Mouse (Mus musculus): ENCODE results near the gene Golga1.

Gene Golga1

DNA sequence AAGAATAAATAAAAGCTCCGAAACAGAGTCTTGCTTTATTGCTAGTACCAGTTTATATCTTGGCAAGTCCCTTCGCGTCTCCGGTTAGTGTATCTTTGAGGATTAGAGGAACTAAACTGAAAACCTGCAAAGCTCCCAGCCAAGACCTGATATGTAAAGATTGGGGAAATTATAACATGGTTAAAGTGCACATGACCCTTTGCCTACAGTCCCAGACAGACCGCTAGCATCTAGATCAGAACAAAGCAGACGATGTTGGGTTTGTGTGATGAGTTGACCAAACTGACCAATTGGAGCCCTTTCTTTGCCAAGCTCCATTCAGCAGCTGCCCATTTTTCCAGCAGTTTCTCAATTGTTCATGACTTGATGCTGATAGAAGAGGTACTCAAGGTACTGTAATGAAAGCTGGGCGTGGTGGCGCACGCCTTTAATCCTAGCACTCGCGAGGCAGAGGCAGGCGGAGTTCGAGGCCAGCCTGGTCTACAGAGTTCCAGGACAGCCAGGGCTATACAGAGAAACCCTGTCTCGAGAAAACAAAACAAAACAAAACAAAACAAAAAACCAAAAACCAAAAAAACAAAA is 59.1 kb downstream of the Golga1 start:
- in situ Hi-C loops (cut with MboI), result no loop called here

DNA sequence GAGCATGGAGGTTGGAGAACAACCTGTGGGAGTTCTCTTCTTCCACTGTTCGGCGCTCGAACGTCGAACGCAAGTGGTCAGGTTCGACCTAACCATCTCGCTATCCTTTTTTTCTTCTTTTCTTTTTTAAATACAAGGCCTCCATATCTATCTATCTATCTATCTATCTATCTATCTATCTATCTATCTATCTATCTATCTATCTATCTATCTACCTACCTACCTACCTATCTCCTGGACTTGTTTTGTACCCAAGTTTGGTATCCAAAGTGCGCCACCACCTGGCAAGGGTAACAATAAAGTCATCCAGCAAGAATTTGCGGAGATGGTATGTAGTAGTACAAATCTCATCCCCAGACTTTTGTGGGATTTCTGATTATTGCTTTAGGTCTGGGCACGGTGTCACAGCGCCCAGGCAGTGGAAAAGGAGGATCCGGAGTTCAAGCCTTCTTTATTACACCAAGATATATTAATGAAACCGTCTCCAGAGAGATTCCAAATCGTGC is 59.7 kb downstream of the Golga1 start, which contains the start of gene Rpl35:
Gene Rpl35, minus strand, starts transcription at position 51 of the 506 bp plus-strand sequence.
- in situ Hi-C loops (cut with MboI), result no loop called here

DNA sequence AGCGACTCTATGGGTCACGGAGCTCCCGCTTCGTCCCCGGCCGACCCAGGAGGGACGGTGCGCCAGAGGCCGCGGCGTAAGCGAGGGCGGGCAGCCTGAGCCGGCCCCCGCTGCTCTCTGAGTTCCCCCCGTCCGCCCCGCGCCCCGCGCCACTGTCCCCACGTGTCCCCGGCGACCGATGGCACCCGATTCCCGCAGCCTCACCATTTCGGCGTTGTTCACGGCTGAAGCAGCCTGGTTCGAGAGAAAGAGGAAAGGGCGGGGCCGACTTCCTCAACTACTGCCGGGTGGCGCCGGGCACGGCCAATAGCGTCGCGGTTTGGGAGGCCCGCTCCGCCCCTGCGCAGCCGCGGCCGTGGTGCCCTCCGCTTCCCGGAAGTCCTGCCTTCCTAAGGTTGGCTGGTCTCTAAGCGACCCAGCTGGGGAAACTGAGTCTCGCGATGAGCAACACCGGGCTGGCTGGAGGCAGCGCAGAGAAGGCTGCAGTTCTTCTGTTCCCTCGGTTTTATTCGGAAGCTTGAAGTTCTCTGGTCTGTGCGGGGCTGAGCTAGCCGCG is 60.4 kb downstream of the Golga1 start, which contains the start of gene Arpc5l:
Gene Arpc5l, plus strand, starts transcription at position 469 of the 556 bp plus-strand sequence.
- in situ Hi-C loops (cut with MboI), result no loop called here

DNA sequence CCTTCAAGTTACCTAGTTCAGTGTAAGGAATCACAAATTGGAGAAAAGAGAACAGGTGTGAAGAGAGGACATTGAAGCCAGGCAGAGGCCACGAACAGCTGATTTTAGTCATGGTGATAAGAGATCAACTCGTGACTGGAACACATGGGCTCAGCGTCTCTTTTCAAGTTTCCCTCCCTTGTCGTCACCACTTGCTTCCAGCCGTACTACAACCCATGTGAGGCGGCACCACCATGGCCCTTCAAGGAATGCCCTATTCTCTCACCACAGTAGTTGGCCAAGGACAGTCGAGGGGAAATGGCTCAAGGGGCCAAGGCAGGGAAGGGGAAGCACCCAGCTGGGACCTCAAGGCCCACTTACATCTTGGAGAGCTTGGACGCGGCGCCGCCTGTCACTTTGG is 61.0 kb downstream of the Golga1 start:
- in situ Hi-C loops (cut with MboI), result no loop called here

DNA sequence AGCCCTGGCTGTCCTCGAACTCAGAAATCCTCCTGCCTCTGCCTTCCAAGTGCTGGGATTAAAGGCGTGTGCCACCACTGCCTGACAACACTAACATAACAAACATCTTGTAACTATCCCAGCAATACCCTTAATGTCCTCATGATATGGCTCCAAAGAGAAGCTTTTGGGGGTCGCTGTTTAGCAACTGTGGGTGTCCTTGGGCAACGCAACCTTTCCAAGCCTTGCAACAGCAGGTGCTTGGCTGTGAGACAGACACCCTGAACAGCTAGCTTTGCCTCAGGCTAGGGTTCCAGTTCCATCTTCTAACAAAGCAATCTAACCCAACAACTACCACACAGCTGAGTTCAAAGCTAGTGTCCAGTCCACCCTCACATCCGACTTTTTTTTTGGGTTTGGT is 61.8 kb downstream of the Golga1 start:
- in situ Hi-C loops (cut with MboI), result no loop called here

DNA sequence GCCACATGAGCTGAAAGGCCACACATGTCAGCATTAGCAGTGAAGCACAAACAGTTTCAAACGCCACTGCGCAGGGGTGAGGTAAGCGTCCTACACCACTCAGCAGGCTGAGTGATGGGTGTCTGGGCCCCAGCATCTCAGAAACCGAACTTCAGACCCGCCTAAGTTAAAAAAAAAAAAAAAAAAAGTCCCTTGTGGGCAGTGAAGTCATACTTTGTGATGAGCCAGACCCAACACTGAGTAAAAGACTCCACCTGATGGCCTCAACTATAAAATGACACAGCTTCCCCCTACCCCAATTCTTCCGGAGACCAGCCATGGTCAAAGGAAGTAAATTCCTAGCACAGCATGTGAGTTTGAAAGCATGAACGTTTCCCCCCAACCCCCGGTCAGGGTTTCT is 62.2 kb downstream of the Golga1 start:
- in situ Hi-C loops (cut with MboI), result no loop called here

DNA sequence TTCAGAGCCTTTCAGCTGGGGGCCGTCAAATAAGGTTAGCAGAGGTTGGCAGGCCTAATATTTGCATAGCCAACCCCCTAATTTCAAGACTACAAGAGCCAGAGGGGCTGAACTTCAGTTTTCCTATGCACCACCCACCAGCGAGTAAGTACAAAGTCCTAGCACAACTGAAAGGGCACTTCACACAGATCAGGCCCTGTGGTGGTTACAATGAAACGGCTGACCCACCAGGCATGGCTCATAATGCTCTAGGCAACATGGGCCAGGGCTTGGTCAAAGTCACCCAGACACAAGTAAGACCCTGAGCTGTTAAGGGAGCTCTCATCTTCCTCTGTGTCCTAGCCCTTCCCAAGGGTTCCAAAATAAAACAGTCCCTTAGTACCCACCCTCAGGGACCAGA is 63.5 kb downstream of the Golga1 start:
- in situ Hi-C loops (cut with MboI), result no loop called here

DNA sequence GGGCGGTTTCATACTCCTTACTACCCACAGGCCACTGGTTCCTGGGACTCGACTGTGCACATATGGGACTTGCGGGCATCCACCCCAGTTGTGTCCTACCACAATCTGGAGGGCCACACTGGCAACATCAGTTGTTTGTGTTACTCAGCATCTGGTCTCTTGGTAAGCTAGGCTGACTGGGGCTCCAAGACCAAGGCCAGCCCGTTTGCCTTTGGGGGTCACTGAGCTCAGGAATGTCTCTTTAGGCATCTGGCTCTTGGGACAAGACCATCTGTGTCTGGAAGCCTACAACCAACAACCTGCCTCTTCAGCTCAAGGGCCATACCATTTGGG is 64.8 kb downstream of the Golga1 start:
- in situ Hi-C loops (cut with MboI), result no loop called here

DNA sequence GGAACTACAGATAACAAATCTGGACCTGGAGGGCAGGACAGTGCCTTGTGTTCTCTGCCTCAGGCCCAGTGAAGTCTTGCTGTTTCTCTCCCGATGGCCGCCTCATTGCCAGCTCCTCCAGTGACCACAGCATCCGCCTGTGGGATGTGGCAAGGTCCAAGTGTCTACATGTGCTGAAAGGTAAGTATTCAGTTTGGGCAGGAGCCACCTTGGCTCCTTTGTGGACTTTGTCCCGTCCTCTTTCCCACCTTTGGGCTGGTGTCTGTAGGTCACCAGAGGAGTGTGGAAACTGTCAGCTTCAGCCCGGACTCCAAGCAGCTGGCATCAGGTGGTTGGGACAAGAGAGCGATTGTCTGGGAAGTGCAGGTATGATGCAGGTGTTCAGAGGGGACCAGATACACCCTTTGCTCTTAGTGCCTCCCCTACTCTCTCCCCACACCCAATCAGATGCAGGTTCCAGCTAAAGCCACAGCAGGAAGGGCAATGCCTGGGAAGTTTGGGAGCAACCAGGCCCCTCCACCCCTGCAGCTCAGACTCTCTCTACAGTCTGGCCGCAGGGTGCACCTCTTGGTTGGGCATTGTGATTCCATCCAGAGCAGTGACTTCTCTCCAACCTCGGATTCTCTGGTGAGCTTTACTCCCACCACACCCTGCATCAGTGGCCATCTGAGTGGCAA is 65.3 kb downstream of the Golga1 start:
- in situ Hi-C loops (cut with MboI), result loop anchor here (5.0 kb wide), 1 partner anchor 73 kb away; the partner anchor contains the start of gene Nr6a1

DNA sequence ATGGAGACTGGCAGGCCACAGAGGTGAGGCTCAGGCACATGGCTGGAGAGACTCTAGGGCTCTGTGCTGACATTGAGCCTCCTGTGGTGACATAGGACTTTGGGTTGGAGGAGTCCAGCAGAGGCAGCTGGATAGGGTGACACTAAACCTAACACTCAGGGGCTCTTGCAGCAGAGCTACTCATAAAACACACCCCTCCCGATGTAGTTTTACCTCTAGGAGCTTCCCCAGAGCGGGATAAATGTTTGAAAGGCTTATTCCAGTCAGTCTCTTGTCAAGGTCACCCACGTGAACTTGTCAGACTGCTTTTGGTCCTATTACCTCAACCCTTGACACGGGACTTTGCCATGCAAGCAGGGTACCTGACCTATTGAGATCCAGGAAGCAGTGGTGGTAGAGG is 66.0 kb downstream of the Golga1 start:
- in situ Hi-C loops (cut with MboI), result loop anchor here (5.0 kb wide), 1 partner anchor 72 kb away; the partner anchor contains the start of gene Nr6a1

DNA sequence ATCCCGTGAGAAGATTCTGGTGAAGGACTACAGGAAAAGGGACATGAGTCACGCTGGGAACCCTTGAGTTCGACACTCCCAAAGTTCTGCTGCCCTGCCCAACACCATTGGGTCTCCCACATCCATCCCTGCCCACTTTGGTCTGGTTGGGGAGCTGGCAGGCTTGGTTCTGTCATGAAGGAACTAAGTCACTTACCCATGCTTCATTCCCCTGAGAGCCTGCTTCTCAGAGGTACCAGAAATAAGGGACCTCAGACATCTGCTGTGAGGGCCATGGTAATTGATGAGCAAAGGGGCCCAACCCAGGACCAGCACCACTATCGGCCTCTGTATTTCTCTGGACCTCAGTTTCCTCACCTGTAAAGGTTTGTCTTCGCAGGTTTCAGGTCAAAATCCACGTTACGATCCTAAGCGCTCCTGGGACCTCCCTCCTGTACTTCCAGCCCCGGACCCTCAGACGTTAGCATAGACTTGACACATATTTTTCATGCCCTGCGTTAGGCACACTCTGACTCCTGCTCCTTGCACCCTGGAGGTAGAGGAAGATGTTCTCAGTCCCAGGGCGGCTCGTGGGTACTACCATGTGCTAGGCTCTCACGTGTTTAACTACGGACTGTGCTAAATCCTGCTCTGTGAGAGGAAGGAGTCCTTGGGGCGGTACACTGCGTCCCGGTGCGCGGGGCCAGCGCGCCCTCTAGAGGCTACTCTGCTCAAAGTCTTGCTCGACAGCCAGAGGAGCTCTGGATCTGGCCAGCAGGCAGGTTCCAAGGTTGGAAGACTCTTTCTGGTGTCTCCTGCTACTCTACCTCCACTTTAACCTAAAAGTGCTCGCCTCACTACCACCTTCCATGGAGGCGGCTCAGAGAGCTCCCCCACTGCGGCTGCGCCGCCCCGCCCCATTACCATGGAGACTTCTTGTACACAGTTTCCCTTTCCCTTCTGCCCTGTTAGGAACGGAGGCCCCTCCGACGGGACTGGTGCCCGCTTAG is 67.7 kb downstream of the Golga1 start, which contains the start of gene Wdr38:
Gene Wdr38, plus strand, starts transcription at position 91 of the 989 bp plus-strand sequence.
- in situ Hi-C loops (cut with MboI), result loop anchor here (5.0 kb wide), 1 partner anchor 70 kb away; the partner anchor contains the start of gene Nr6a1

DNA sequence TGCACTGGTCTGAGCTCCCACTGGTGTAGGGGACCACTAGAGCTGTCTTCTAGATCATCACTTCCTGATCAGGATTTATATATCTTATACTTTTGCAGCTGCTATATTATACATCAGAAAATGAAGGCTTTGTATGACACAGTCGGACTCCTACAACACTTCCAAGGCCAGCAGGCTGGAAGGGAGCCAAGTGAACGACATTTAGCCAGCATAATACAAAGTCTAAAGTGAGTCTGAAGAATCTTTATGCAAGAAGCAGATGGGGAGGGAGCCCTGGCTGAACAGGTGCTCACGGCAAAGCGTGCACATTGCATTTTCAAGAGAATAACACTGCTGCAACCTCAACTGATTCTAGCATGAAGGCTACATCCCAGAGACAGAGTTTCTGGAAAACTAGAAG is 72.9 kb downstream of the Golga1 start:
- in situ Hi-C loops (cut with MboI), result no loop called here

DNA sequence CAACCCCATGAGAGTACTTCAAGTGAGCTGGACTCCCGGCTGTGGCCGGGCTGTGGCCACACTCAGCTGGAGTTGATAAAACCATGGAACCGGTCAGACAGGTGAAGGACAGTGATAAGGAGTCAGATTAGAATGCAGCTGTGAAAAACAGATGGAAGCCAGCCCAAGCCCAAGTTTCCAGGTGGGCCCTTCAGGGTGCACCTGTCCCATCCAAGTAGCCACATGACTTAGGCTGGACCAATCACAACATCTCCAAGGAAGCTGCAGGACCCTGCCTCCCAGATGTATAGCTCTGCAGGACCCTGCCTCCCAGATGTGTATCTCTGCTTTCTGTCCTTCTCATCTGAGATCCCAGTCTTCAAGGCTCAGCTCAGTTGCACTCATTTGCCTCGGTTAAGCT is 73.3 kb downstream of the Golga1 start:
- in situ Hi-C loops (cut with MboI), result no loop called here

DNA sequence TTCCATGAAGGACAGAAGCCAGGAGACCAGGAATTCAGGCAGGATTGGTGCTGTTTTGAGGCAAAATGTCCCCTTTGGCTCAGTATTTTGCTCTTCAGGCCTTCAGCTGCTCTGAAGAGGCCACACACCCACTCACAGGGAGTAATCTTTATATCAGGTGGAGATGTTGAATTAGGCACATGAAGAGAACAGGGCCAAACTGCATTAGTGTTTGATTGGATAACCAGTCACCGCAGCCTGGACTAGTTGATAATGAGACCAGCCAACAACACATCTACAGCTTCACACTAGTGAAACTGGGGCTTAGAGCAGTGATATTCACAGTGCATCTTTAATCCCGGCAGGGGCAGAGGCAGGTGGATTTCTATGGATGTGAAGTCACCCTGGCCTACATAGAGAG is 76.4 kb downstream of the Golga1 start:
- in situ Hi-C loops (cut with MboI), result no loop called here

DNA sequence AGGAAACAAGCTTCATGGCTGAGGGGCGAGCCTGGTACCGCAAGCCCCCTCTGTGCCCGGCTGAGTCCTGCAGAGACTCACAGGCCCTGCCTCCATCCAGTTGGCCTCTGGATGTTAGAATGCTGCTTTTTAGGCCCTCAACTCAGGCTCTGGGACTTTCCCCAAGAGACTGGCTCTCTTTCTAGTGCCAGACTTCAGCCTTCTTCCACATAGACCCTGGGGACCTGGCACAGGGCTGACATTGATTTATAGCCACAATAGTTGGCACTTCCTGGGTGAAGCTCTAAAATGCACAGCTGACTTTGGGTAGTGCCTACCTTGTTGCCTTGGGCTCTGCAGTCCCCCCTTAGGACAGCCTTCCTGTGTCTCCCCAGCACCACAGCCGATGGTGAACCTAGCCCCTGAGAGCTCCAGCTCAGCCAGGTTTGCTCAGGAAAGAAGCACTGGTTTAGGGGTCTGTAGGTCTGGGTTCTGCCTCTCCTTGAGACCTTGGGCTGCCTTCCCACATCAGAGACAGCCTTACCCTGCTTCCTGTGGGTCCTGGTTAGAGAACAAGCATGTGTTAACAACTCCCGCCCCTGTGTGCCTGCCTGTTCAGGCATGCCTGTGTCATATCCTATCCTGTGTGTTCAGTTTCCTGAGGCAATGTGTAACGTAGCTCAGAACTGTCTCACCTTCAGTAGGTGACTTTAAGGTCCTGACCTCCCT is 77.4 kb downstream of the Golga1 start:
- in situ Hi-C loops (cut with MboI), result no loop called here

DNA sequence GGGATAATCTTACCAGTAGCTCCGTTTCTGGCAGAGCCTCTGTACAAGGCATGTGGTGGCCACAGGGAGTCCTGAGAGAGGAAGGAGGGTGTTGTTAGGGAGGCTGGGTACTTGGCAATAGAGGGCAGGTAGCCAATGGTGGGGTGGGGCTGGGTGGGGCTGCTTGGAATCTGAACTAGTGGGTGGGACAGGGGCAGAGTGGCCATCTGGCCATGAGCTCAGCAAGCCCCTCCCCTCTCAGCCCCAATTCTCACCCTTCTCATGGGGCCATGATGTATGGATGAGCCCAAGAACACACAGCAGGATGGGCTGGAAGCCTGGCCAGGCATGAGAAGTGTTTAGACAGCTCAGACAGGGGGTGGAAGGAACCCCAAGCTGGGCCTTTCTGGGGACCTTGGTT is 78.0 kb downstream of the Golga1 start:
- in situ Hi-C loops (cut with MboI), result no loop called here

DNA sequence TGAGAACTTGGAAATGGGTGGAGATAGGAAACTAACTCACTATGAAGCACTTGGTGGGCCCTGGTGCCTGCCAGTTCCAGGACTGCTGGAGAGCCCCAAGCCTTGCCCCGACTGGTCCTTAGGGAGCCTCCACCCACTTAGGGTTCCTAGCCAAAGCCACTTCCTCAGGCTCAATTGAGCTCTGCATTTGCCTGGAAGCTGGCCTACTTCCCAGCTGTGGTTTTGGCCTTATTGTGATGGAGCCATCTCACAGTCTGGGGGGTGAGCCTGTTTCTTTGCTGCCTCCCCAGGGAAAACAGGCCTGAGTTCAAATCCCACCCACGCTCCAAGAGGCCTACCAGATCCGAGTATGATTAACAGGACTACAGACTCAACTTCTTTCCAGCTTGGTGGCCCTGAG is 78.8 kb downstream of the Golga1 start:
- in situ Hi-C loops (cut with MboI), result no loop called here

DNA sequence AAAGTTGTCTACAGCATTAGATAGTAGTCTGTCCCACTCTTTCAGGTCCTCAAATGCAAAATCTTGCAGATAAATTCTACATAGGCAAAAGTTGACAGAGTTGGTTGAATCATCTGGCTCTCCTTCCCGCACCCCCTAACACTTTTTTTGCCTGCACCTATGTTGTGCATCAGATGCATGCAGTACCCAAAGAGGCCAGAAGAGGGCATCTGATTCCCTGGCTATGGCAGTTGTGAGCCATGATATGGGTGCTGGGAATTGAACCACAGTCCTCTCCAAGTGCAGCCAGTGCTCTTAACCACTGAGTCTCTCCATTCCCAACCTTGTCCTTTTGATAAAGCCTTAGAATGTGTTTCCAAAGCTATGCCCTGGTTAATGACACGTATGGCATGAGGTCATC is 81.9 kb downstream of the Golga1 start:
- in situ Hi-C loops (cut with MboI), result no loop called here

DNA sequence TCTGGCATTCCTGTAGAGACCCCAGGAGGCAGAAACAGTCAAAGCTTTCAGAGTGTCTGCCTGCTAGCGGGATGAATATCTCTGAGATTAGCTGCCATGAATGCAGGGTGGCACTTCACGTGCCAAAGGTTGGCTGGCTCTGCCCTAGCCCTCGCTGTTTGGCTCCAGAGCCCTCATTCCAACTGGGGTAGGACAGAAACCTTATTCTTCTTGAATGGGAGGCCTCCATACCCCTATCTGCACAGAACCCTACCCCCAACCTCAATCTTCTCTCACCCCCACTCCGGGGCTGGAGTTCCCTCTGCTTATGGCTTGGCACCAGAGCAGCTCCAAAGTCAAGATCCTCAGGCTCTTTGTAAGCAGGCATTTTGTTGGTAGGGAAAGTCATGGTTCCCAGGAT is 87.5 kb downstream of the Golga1 start:
- in situ Hi-C loops (cut with MboI), result no loop called here

DNA sequence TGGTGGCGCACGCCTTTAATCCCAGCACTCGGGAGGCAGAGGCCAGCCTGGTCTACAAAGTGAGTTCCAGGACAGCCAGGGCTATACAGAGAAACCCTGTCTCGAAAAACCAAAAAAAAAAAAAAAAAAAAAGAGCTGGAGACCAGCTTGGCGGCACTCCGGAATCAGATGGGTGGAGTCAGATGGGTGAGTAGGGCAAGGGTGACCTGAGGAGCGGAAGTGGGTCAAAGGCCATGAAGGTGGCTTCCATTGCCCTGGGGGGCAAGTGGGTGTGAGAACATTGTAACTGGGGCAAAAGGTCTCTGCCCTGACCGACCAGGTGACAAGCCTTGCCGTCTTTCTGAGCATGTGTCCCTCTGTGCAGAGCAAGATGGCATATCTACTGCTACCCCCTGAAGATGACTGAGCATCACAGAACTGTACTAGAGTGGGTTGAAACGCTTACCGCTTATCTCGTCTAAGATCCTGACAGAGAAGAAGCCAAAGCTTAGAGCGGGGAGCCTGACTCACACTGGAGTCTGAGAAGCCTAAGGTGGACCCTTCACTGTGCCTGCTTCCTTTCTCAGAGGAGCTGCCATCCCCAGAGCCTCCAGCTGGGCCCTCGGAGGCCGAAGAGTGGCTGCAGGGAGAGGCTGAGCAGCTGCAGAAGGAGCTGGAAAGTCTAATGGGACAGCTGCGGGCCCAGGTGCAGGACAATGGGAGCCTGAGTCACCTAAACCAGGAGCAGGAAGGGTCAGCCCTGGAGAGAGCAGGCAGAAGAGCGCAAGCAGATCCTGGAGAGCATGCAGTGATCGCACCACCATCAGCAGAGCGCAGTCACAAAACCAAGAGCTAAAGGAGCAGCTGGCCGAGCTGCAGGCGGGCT is 89.2 kb downstream of the Golga1 start:
- in situ Hi-C loops (cut with MboI), result no loop called here

Measured in mature B cell (primary cell).